Mouse (Mus musculus): ENCODE data around the gene Adgre1. TPM values are rescaled to one million over a fixed set of nuclear protein-coding genes. Genes with fewer than 3 reads are reported as not detected.

The Adgre1 gene
- total RNA-seq, 2 experiments from 2014 or later = 5.1 to 11.0 TPM

Other genes starting within 250 kb of the Adgre1 start
- gene Cd70, start 208.9 kb upstream of the Adgre1 start, total RNA-seq (2021) = not detected
- gene Tnfsf14, start 164.5 kb upstream of the Adgre1 start, total RNA-seq (2021) = under 1 TPM; 0.17 to 0.20 TPM
- gene C3, start 130.6 kb upstream of the Adgre1 start, total RNA-seq (2021) = 100 to 1,000 TPM; 231 to 623 TPM
- 10 to 100 TPM; 78.7 to 94.2 TPM for gene Gpr108, start 110.2 kb upstream of the Adgre1 start, total RNA-seq (2021)
- gene Trip10, start 109.2 kb upstream of the Adgre1 start, total RNA-seq (2021) = 10 to 100 TPM; 50.1 to 52.0 TPM
- 1 to 10 TPM; 2.2 to 2.9 TPM for gene Vav1, start 79.6 kb upstream of the Adgre1 start, total RNA-seq (2021)
- not detected for gene Vmn2r120, start 186.8 kb downstream of the Adgre1 start, total RNA-seq (2021)

All from adrenal gland, postnatal 36 days (tissue).